Mouse (Mus musculus): ENCODE data around the gene Tgfb3.
A peak's percentile ranks its signal among the peaks of the same experiment; 100 is the strongest.

Gene Tgfb3

GRCm38 (mm10) chr12:86025480-86025879 lies 53.4 kb downstream of the Tgfb3 start:
- DNase-seq = peak; percentile 87

GRCm38 (mm10) chr12:86024426-86024825 lies 54.4 kb downstream of the Tgfb3 start:
- peak; percentile 60 for DNase-seq

GRCm38 (mm10) chr12:86023081-86023871 lies 55.6 kb downstream of the Tgfb3 start:
- DNase-seq = peak; percentile 14

GRCm38 (mm10) chr12:86022282-86022984 lies 56.4 kb downstream of the Tgfb3 start:
- no peak for DNase-seq

- no peak for DNase-seq
Measured at GRCm38 (mm10) chr12:86021583-86021982, 57.3 kb downstream of the Tgfb3 start.

- no peak for DNase-seq
Measured at GRCm38 (mm10) chr12:86017360-86017759, 61.5 kb downstream of the Tgfb3 start.

GRCm38 (mm10) chr12:86015114-86015513 lies 63.7 kb downstream of the Tgfb3 start:
- no peak for DNase-seq

- no peak for DNase-seq
Measured at GRCm38 (mm10) chr12:86014621-86015020, 64.2 kb downstream of the Tgfb3 start.

- DNase-seq = no peak
Measured at GRCm38 (mm10) chr12:86014174-86014573, 64.7 kb downstream of the Tgfb3 start.

GRCm38 (mm10) chr12:86012195-86012594 lies 66.6 kb downstream of the Tgfb3 start:
- DNase-seq = no peak

GRCm38 (mm10) chr12:86010656-86011055 lies 68.2 kb downstream of the Tgfb3 start:
- DNase-seq = no peak

- DNase-seq = no peak
Measured at GRCm38 (mm10) chr12:86007377-86007776, 71.5 kb downstream of the Tgfb3 start.
